Mouse (Mus musculus) liver, postnatal 0 days (tissue): ENCODE data around the gene Fcer1g. TPM values are rescaled to one million over a fixed set of nuclear protein-coding genes. Genes with fewer than 3 reads are reported as not detected.

ENCODE experiments used
- ATAC-seq: fragments of 200-750 bp; cut with Nextera tagmentation; 2 replicates; pipeline ENCODE4 v1.8.0; 2017; ENCODE audit warnings: mild to moderate bottlenecking, moderate library complexity
- DNase-seq: peaks from one replicate; pipeline ENCODE4 v3.0.0-alpha.2; 2016
- H3K27ac ChIP-seq: fragments of 300-500 bp; sonication (generic); 2 replicates; pipeline ENCODE4 v1.5.1; 2014; ENCODE audit warnings: antibody characterized with exemption, moderate library complexity, mild to moderate bottlenecking, low read depth
- H3K27me3 ChIP-seq: fragments of 300-500 bp; sonication (generic); 2 replicates; pipeline ENCODE4 v1.6.1; 2014; ENCODE audit warnings: low read length, control low read depth, mixed read lengths; ENCODE audit not compliant: insufficient read depth
- H3K36me3 ChIP-seq: fragments of 300-500 bp; sonication (generic); replicated peaks from 2 replicates; pipeline ENCODE4 v1.6.1; 2014; ENCODE audit warnings: mild to moderate bottlenecking, control low read depth, low read length, moderate library complexity, mixed read lengths; ENCODE audit not compliant: insufficient read depth
- H3K4me1 ChIP-seq: fragments of 300-500 bp; sonication (generic); 2 replicates; pipeline ENCODE4 v1.6.1; 2014; ENCODE audit warnings: antibody characterized with exemption, mild to moderate bottlenecking, control low read depth; ENCODE audit not compliant: insufficient read depth
- H3K4me2 ChIP-seq: fragments of 300-500 bp; sonication (generic); 2 replicates; pipeline ENCODE4 v1.6.1; 2014; ENCODE audit warnings: low read depth, mild to moderate bottlenecking, low read length, moderate library complexity, mixed read lengths
- H3K4me3 ChIP-seq: fragments of 300-500 bp; sonication (generic); 2 replicates; pipeline ENCODE4 v1.5.1; 2014; ENCODE audit warnings: low read depth, low read length
- H3K9ac ChIP-seq: fragments of 300-500 bp; sonication (generic); replicated peaks from 2 replicates; pipeline ENCODE4 v1.6.1; 2014; ENCODE audit warnings: mild to moderate bottlenecking, moderate library complexity
- H3K9me3 ChIP-seq: fragments of 300-500 bp; sonication (generic); 2 replicates; pipeline ENCODE4 v1.6.1; 2016; ENCODE audit warnings: mild to moderate bottlenecking, control low read depth, low read length, mixed read lengths
- CTCF ChIP-seq: sonication (generic); IDR thresholded peaks from 2 replicates; pipeline ENCODE4 v1.5.1; 2016; ENCODE audit warnings: antibody characterized with exemption, low read depth
- EP300 ChIP-seq: IDR thresholded peaks from 2 replicates; pipeline ENCODE4 v1.6.1; 2016; ENCODE audit warnings: antibody characterized with exemption, low read depth, mild to moderate bottlenecking
- WGBS: fragments of 180-500 bp; shearing (Covaris S2); extraction: QIAGEN DNeasy Blood & Tissue Kit; methylation state at CpG from one replicate; pipeline ENCODE4 v1.1.7; 2014; ENCODE audit not compliant: insufficient replicate concordance; 5-methylcytosine and 5-hydroxymethylcytosine counted together
- polyA plus RNA-seq: library from polyadenylated mRNA; unstranded; fragments of >200 nt; fragmentation: Nextera tagmentation; extraction: Ambion mirVana; gene quantifications from 2 replicates; pipeline ENCODE4 v1.2.1, GENCODE M21; 2015

Gene Fcer1g
- polyA plus RNA-seq, 1 experiment from 2014 or later: 171 TPM

DNA sequence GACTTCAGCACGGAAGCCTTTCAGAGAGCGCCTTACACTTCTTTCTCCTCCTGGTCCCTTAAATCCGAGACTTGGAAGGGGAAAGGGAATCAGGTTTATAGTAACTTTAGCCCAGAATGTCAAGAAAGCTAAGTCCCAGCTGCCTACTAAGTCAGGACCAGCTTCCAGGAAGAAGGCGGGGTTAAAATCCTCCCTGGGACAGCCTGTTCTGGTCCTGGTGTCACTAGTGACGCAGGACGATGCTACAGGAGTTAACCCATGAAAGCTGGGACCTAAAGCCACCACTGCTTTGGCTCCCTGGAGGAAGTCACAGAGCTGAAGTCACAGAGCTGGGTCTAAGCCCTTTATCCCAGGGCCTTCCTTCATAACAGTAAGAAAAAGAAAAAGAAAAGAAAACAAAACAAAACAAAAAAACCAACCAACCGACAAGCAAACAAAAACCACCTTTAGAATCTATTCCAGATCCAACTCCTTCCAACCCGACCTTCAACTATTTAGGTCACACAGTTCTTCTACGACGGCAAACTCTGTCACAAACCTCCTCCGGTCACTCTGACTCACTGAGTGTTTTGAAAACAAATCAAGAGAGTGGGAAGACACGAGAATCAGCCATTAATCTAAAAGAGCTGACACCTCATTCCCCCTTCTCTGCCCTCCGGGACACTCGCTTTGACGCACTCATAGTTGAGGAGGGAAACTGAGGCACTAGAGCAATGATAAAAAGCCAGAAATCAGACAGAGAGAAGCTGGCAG lies 6.0 kb upstream of the Fcer1g start:
- 75% methylated on average over 15 of the region's 15 CpGs for WGBS
- Histone ChIP-seq H3K4me3 (no peak overlapping the region), H3K36me3 (peaks cover 71% of the 10 kb centered on the region), H3K27ac (peak overlapping the region; percentile 35; the same call in 1 of the 2 replicates), H3K4me1 (no peaks in the 10 kb centered on the region), H3K9me3 (no peaks in the 10 kb centered on the region), H3K9ac (no peak overlapping the region), H3K27me3 (no peaks in the 10 kb centered on the region), H3K4me2 (no peak overlapping the region)
- TF ChIP-seq CTCF (no peak), EP300 (peak; percentile 85)
- ATAC-seq: no peak
- no peak for DNase-seq

DNA sequence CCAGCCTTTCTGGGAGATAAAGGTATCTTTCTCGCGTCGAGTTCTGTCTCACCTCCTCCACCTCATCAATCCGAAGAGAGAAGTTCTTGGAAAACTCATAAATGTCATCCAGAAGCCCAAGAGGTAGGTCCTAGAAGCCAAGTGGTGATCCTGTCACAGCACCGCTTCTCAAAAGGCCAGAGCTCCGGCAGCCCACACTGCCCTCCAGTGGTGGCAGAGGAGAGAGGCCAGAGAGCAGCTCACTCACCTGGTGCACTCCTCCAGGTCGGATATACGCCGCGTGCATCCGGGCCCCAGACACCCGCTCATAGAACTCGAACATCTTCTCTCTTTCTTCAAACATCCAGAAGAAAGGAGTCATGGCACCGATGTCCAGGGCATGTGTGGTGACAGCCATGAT lies 4.3 kb upstream of the Fcer1g start:
- H3K27ac ChIP-seq: peak overlapping the region; percentile 44; the same call in 1 of the 2 replicates

GRCm38 (mm10) chr1:171237438-171237837 lies 3.3 kb upstream of the Fcer1g start:
- Histone ChIP-seq H3K4me3 (no peak overlapping the region), H3K36me3 (peaks cover 71% of the 10 kb centered on the region), H3K9ac (no peak overlapping the region), H3K4me2 (no peak overlapping the region), H3K9me3 (no peaks in the 10 kb centered on the region), H3K27me3 (no peaks in the 10 kb centered on the region), H3K4me1 (peaks cover 7% of the 10 kb centered on the region), H3K27ac (no peak overlapping the region)
- no peak for ATAC-seq
- WGBS: 67% methylated on average over 6 of the region's 6 CpGs
- TF ChIP-seq EP300 (no peak), CTCF (no peak)
- no peak for DNase-seq

More for the DNA sequence above, 4.3 kb upstream of the Fcer1g start:
- H3K4me3 ChIP-seq: no peak overlapping the region
- no peaks in the 10 kb centered on the region for H3K9me3 ChIP-seq
- H3K27me3 ChIP-seq: no peaks in the 10 kb centered on the region
- WGBS: 63% methylated on average over 14 of the region's 14 CpGs
- TF ChIP-seq CTCF (peak; percentile 91), EP300 (no peak)
- ATAC-seq (peak; percentile 63), DNase-seq (peak; percentile 83)
- H3K4me1 ChIP-seq: peaks cover 2% of the 10 kb centered on the region; the same call in 1 of the 2 replicates
- H3K36me3 ChIP-seq: peaks cover 77% of the 10 kb centered on the region
- H3K9ac ChIP-seq: no peak overlapping the region
- no peak overlapping the region for H3K4me2 ChIP-seq

DNA sequence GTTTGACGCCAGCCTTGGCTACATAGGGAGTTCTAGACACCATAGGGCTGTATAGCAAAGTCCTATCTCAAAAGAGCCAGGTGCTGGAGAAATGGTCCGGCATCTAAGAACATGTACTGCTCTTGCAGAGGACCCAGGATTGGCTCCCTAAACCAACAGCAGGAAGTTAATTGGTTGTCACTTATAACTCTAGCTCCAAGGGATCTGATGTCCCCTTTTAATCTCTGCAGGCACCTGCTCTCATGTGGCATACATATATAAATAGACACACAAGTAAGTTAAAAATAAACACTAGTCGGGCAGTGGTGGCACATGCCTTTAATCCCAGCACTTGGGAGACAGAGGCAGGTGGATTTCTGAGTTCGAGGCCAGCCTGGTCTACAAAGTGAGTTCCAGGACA lies 1.6 kb upstream of the Fcer1g start:
- Histone ChIP-seq H3K27ac (no peak overlapping the region), H3K9ac (no peak overlapping the region), H3K4me3 (no peak overlapping the region), H3K4me2 (no peak overlapping the region), H3K27me3 (no peaks in the 10 kb centered on the region), H3K36me3 (peaks cover 57% of the 10 kb centered on the region), H3K9me3 (no peaks in the 10 kb centered on the region), H3K4me1 (peaks cover 15% of the 10 kb centered on the region)
- DNase-seq: no peak
- TF ChIP-seq EP300 (no peak), CTCF (no peak)
- no peak for ATAC-seq
- 67% methylated on average over 4 of the region's 4 CpGs for WGBS

DNA sequence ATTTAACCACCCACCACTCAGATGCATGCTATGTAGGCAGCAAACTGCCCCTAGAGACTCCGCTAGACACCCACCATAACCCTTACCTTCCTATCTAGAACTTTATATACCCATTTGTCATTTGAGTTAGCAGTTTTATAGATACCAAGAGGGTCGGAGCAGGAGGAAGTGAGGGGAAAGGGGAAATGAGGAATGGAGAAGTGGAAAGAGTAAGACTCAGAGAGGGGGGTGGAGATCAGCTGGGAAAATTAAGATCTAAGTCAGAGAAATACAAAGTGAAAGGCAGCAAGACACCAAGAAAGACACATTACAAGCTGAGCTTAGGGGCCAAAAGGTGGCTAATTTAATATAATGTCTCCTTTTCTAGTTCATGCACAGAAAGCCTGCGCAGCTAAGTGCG lies 373 bp upstream of the Fcer1g start:
- H3K27ac ChIP-seq: peak overlapping the region; percentile 82
- H3K4me2 ChIP-seq: peak overlapping the region; percentile 52
- WGBS: 66% methylated on average over 4 of the region's 4 CpGs
- no peak overlapping the region for H3K9ac ChIP-seq
- H3K4me3 ChIP-seq: peak overlapping the region; percentile 48; the same call in 1 of the 2 replicates
- peaks cover 51% of the 10 kb centered on the region for H3K36me3 ChIP-seq
- TF ChIP-seq CTCF: no peak
- TF ChIP-seq EP300: no peak
- H3K27me3 ChIP-seq: no peaks in the 10 kb centered on the region
- ATAC-seq: no peak
- peaks cover 23% of the 10 kb centered on the region for H3K4me1 ChIP-seq
- no peaks in the 10 kb centered on the region for H3K9me3 ChIP-seq
- DNase-seq: no peak

GRCm38 (mm10) chr1:171232800-171233730 lies 1.1 kb downstream of the Fcer1g start:
- H3K4me1 ChIP-seq: peaks cover 23% of the 10 kb centered on the region
- 42% methylated on average over 12 of the region's 12 CpGs for WGBS
- no peaks in the 10 kb centered on the region for H3K27me3 ChIP-seq
- peak overlapping the region; percentile 16 for H3K9ac ChIP-seq
- no peak for DNase-seq
- peak overlapping the region; percentile 82 for H3K27ac ChIP-seq
- peak overlapping the region; percentile 48 for H3K4me3 ChIP-seq
- TF ChIP-seq EP300 (no peak), CTCF (no peak)
- ATAC-seq: no peak
- H3K36me3 ChIP-seq: peaks cover 38% of the 10 kb centered on the region
- no peaks in the 10 kb centered on the region for H3K9me3 ChIP-seq
- H3K4me2 ChIP-seq: peak overlapping the region; percentile 51
